Mouse (Mus musculus) C2C12 (cell line): Measurements from ENCODE around the gene Lin7c. TPM values are rescaled to one million over a fixed set of nuclear protein-coding genes. Genes with fewer than 3 reads are reported as not detected.

Experiments
- H3K27me3 ChIP-seq: one replicate; pipeline ENCODE4 v1.6.1; 2011; ENCODE audit not compliant: control insufficient read depth, insufficient read depth, insufficient read length
- H3K36me3 ChIP-seq: one replicate; pipeline ENCODE4 v1.6.1; 2011; ENCODE audit not compliant: control insufficient read depth, insufficient read depth
- H3K4me3 ChIP-seq: one replicate; pipeline ENCODE4 v1.5.1; 2011; ENCODE audit warnings: mild to moderate bottlenecking, control low read depth; ENCODE audit not compliant: poor library complexity, insufficient read depth, severe bottlenecking
- H3K79me2 ChIP-seq: one replicate; pipeline ENCODE4 v1.6.1; 2011; ENCODE audit not compliant: control insufficient read depth, insufficient read depth
- H3K79me3 ChIP-seq: one replicate; pipeline ENCODE4 v1.6.1; 2011; ENCODE audit warnings: low read depth, control low read depth
- H3ac ChIP-seq: one replicate; pipeline ENCODE3; 2011; ENCODE audit warnings: low read depth; ENCODE audit not compliant: control insufficient read depth, insufficient read length
- CEBPB ChIP-seq: IDR thresholded peaks from one replicate; pipeline ENCODE4 v1.6.1; 2011; ENCODE audit warnings: low read depth, mild to moderate bottlenecking, control low read depth, moderate library complexity
- CTCF ChIP-seq: IDR thresholded peaks from one replicate; pipeline ENCODE4 v1.5.1; 2011; ENCODE audit not compliant: control insufficient read depth, insufficient read depth, insufficient read length
- FOSL1 ChIP-seq: IDR thresholded peaks from one replicate; pipeline ENCODE4 v1.8.0; 2011; ENCODE audit warnings: mild to moderate bottlenecking, low read length; ENCODE audit not compliant: poor library complexity, insufficient read depth, severe bottlenecking
- MAX ChIP-seq: IDR thresholded peaks from one replicate; pipeline ENCODE4 v1.6.1; 2011; ENCODE audit warnings: mild to moderate bottlenecking, control low read depth
- MYOD1 ChIP-seq: IDR thresholded peaks from one replicate; pipeline ENCODE4 v1.6.1; 2011; ENCODE audit warnings: low read depth; ENCODE audit not compliant: control insufficient read depth, insufficient read length
- MYOG ChIP-seq: IDR thresholded peaks from one replicate; pipeline ENCODE4 v1.6.1; 2011; ENCODE audit not compliant: control insufficient read depth, insufficient read length; ENCODE audit errors: extremely low read depth
- USF1 ChIP-seq: IDR thresholded peaks from one replicate; pipeline ENCODE4 v1.6.1; 2011; ENCODE audit warnings: low read depth, mild to moderate bottlenecking, control low read depth, moderate library complexity
- polyA plus RNA-seq: library from polyadenylated mRNA; unstranded; fragments of >200 nt; fragmentation: generic; extraction: Trizol; gene quantifications from one replicate; pipeline ENCODE4 v1.2.1, GENCODE M21; 2012; ENCODE audit warnings: missing spikeins

The Lin7c gene
- polyA plus RNA-seq, 1 experiment, result 13.8 TPM

DNA sequence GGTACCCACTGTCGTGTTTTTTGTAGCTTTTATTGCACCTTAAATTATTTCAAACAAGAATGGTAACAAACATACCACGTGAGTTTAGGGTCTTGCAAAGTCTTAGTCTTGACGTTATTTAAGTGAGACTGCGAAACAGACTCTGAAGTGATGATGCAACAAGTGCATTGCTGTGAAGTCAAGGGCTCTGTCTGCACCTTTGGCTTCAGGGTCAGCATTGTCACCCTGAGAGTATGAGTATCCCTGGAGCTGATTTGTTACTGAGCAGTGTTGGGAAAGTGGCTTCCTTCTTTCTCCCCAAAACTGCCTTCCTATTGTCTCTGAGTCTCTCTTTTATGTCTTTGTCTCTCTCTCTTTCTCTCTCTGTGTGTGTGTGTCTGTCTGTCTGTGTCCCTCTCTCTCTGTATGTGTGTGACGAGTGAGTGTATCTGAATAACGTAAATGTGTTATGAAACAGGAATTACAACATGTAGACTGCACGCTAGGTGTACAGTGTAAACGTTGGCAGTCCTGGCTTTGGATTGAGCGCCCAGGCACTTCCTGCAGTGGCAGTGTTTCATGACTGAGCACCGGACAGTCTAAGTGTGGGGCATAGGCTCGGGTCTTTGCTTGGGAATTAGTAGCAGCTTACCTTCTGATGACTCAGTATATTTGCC is 45.2 kb downstream of the Lin7c start:
- no peaks in the 10 kb centered on the region for H3K27me3 ChIP-seq
- H3K36me3 ChIP-seq, result peaks cover 3% of the 10 kb centered on the region
- no peak for TF ChIP-seq MYOG
- no peak for TF ChIP-seq MYOD1
- TF ChIP-seq CEBPB, result no peak
- TF ChIP-seq USF1, result no peak
- TF ChIP-seq CTCF, result no peak
- no peak for TF ChIP-seq MAX
- no peak for TF ChIP-seq FOSL1
- H3ac ChIP-seq, result no peak overlapping the region
- no peak overlapping the region for H3K4me3 ChIP-seq
- peaks cover 44% of the 10 kb centered on the region for H3K79me2 ChIP-seq
- peaks cover 13% of the 10 kb centered on the region for H3K79me3 ChIP-seq

- TF ChIP-seq USF1, result no peak
- no peak for TF ChIP-seq MAX
- TF ChIP-seq MYOD1, result no peak
- TF ChIP-seq CTCF, result no peak
- no peak for TF ChIP-seq CEBPB
- TF ChIP-seq MYOG, result no peak
- no peak for TF ChIP-seq FOSL1
- H3K4me3 ChIP-seq, result no peak overlapping the region
These were observed 45.7 kb downstream of the Lin7c start for GRCm38 (mm10) chr2:109936410-109936755.

GRCm38 (mm10) chr2:109941973-109942444 is 51.4 kb downstream of the Lin7c start:
- TF ChIP-seq MYOG (no peak), MAX (no peak), USF1 (no peak), MYOD1 (no peak), CTCF (no peak), CEBPB (no peak), FOSL1 (no peak)
- Histone ChIP-seq H3K36me3 (no peaks in the 10 kb centered on the region), H3K4me3 (no peak overlapping the region), H3K27me3 (no peaks in the 10 kb centered on the region), H3K79me3 (peaks cover 9% of the 10 kb centered on the region), H3ac (no peak overlapping the region), H3K79me2 (peaks cover 54% of the 10 kb centered on the region)

More at GRCm38 (mm10) chr2:109936410-109936755, 45.7 kb downstream of the Lin7c start:
- Histone ChIP-seq H3K79me3 (peaks cover 13% of the 10 kb centered on the region), H3K36me3 (peaks cover 3% of the 10 kb centered on the region), H3ac (no peak overlapping the region), H3K79me2 (peaks cover 44% of the 10 kb centered on the region), H3K27me3 (no peaks in the 10 kb centered on the region)

- Histone ChIP-seq H3K79me3 (peaks cover 7% of the 10 kb centered on the region), H3ac (no peak overlapping the region), H3K79me2 (peaks cover 50% of the 10 kb centered on the region), H3K4me3 (no peak overlapping the region), H3K36me3 (no peaks in the 10 kb centered on the region), H3K27me3 (no peaks in the 10 kb centered on the region)
- TF ChIP-seq MYOD1, result no peak
- TF ChIP-seq MYOG, result no peak
- TF ChIP-seq CTCF, result no peak
- TF ChIP-seq FOSL1, result no peak
- TF ChIP-seq CEBPB, result no peak
- TF ChIP-seq USF1, result no peak
- TF ChIP-seq MAX, result no peak
These were observed 52.3 kb downstream of the Lin7c start for GRCm38 (mm10) chr2:109942810-109943570.

DNA sequence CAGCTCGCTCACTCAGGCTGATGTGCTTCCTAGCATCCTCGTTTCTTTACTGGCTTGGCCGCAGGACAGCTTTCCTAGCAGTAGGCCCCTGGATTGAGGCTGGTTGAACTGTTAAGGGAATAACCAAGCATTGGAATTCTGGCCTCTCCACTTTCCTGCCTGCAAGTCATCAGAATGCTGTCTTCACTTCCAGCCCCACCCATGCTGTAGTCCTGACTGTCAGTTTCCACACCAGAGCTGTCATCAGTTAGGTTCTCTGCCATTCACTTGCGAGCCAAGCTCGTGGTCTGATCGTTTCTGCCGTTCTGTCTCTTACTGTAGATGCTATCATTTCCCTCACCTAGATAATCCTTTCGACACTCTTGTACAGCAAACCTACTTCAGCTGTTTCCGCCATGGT is 54.3 kb downstream of the Lin7c start:
- no peaks in the 10 kb centered on the region for H3K36me3 ChIP-seq
- H3K4me3 ChIP-seq, result no peak overlapping the region
- H3K79me3 ChIP-seq, result peaks cover 6% of the 10 kb centered on the region
- H3K79me2 ChIP-seq, result peaks cover 43% of the 10 kb centered on the region
- H3K27me3 ChIP-seq, result no peaks in the 10 kb centered on the region
- H3ac ChIP-seq, result no peak overlapping the region
- TF ChIP-seq CEBPB, result no peak
- no peak for TF ChIP-seq FOSL1
- no peak for TF ChIP-seq MYOD1
- TF ChIP-seq MYOG, result no peak
- TF ChIP-seq CTCF, result no peak
- no peak for TF ChIP-seq USF1
- TF ChIP-seq MAX, result no peak
